Mouse (Mus musculus) left cerebral cortex, postnatal 14 days (tissue): ENCODE measurements around the gene Zfp580. TPM values are rescaled to one million over a fixed set of nuclear protein-coding genes. Genes with fewer than 3 reads are reported as not detected.

ENCODE experiments used
- DNase-seq, 2 experiments: peaks; one replicate each; pipeline ENCODE4 v3.0.0; 2021 to 2022; ENCODE audit warnings: low spot score in 2 of 2, mixed read lengths in 1 of 2
- intact Hi-C: fragments of 180-260 bp; cut with DNase I; formaldehyde crosslinking; loops from one replicate; pipeline ENCODE4 v1.15.1; 2025
- total RNA-seq, 2 experiments: library from RNA; stranded (reverse); gene quantifications; 2 replicates each; pipeline ENCODE4 v1.2.3; 2021

Zfp580 gene
- total RNA-seq, 2 experiments from 2014 or later, result 56.1 to 62.8 TPM

DNA sequence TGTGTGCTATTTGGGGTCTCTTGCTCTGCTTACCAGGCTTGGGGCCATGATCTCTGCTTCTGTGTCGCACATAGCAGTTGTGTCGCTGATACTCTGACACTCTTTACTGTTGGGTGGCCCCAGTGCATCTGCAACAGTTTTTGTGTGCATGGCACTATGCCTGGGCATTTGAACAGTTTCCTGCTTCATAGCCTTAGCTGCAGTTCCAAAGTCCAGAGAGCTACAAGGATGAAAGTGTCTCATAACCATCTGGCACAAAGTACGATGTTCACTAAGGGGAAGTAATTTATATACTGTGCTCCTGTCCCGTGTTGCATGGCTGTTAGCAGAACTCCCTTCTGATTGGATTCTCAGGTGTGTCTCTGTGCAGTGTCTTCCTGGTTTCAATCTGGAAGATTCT lies 36.5 kb downstream of the Zfp580 start:
- intact Hi-C loops, result no loop called here
- no peak for DNase-seq

GRCm38 (mm10) chr7:5089853-5090252 lies 38.5 kb downstream of the Zfp580 start:
- DNase-seq, result peak in 1 of 2 experiments; percentile 77
- intact Hi-C loops, result no loop called here

DNA sequence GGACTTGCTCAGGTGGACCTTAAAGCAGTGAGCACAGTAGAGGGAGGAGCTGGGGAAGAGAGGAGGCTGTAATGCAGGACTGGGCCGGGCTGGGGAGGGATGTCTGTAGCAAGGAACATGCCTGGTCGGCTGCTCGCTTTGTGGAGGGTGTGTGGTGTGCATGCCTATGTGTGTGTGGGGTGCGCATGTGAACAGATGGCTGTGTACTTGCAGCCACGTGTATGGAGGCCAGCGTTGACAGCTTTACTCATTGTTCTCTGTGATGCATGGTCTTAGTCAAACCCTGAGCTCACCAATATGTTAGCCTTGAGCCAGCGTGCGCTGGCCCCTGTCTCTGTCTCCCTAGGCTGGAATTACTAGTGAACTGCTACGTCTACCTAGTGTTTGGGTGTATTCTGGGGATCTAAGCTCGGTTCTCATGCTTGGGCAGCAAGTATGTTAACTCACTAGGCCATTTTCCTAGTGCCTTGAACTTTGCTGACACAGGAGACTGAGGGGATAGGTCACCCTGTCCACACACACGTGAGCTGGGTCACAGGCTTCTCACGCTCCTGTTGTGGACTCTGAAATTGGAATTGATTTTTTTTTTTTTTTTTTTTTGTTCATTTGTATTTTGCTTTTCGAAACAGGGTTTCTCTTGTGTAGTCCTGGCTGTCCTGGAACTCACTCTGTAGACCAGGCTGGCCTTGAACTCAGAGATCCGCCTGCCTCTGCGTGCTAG lies 39.8 kb downstream of the Zfp580 start:
- intact Hi-C loops, result no loop called here
- DNase-seq, result peak in 1 of 2 experiments; percentile 66

DNA sequence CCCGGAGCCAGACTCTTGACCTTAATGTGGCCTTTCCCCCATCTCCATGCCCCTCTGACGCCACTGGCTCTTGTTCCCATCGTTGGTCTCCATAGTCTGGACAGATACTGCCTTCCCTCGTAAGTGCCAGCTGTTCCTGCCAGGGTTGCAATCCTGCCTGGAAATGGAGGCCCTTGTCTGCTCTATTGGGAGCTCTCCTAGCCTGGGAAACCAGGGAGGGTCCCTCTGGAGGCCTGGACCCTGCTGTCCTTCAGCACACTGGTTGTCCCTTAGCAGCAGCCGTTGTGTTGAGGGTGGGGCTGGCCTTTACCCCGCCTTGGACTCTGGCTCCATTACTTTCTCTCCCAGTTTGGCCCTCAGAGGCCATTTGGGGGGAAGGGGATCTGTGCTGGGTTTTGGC lies 41.0 kb downstream of the Zfp580 start:
- intact Hi-C loops, result no loop called here

DNA sequence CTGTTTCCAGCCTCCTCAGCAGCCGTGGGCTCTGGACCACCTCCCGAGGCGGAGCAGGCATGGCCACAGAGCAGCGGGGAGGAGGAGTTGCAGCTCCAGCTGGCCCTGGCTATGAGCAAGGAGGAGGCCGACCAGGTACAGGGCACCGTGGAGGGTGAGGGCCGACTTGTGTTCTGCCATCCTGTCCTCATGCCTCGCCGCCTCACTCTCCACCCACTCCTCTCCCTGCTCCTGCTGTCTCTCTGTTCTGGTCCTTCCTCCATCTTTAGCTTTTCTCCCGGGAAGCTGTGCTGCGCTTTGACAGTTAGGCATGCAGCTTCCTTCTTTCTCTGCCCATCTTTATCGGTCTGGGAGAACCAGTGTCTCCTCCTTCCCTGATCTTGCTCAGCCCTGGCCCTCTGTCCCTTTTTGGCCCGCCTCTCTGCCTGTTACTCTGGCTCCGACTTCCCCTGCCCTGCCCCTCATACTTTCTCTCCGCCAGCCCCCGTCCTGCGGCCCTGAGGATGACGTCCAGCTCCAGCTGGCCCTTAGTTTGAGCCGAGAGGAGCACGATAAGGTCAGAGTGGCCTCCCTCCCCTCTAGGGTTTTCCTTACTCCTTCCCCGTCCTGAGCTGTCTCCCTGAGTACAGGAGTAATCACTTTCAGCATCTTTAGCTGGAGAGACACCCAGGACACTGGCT lies 41.6 kb downstream of the Zfp580 start:
- intact Hi-C loops, result no loop called here
- DNase-seq, result no peak

More for the DNA sequence above, 41.0 kb downstream of the Zfp580 start:
- DNase-seq, result no peak

DNA sequence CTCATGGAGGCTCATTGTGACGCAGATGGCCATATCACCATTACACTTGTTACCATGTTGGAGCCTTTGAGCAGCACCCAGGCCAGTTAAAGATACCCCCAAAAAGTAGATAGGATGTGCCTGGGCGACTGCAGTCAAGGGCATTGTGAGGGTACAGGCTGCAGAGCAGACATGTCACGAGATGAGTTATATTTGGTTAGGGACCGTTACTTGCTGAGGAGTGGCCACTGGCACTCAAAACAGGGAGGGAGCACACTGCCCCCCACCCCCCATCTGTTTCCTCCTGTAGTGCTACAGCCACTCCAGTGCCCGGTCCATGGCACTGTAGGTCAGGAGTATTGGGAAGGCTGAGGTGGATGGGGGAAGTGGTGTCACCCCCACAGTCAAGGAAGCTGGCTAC lies 47.4 kb downstream of the Zfp580 start:
- no peak for DNase-seq
- intact Hi-C loops, result no loop called here

- DNase-seq, result peak in 1 of 2 experiments; percentile 42
- intact Hi-C loops, result no loop called here
Measured at GRCm38 (mm10) chr7:5099796-5100195, 48.5 kb downstream of the Zfp580 start.

DNA sequence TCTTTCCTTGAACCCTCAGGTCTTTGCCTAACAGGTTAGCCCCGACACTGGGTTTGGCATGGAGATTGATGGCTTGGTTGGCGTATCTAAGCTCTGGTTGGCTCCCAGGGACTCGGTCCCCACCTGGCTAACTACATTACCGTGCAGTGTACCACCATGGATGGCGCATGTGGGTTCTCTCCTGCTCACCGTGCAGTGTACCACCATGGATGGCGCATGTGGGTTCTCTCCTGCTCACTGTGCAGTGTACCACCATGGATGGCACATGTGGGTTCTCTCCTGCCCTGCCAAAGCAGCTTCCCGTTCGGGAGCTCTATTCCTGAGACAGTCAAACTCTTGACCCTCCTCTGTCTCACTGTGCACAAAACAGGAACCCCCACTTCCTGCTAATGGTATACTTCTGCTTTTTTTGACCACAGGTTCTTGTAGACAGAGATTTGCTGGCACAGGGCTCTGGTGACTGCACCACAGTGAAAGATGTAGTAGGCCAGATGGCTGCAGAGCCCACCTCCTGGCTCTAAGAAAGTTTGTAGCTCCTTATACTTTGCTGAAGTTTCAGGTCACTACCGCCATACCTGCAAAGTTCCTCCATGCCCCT lies 49.8 kb downstream of the Zfp580 start:
- peak in 1 of 2 experiments; percentile 61 for DNase-seq
- intact Hi-C loops, result no loop called here

DNA sequence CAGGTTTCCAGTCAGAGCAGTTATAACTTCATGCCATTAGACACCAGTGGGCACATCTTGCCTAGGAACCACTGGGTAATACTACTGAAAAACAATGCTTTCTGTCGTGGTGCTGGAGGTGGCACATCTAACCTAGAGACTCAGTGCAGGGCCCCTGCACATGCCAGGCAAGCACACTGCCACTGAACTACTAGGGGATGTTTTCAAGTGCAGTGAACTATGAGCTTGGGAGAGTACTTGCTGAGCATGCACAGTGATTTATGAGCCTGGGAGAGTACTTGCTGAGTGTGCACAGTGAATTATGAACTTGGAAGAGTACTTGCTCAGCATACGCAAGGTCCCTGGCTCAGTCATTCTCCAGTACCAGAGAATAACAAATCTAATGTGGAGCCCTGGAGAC lies 51.2 kb downstream of the Zfp580 start:
- intact Hi-C loops, result no loop called here
- no peak for DNase-seq

Other genes with a start within 250 kb of the Zfp580 start
- gene Ube2s, start 238.9 kb upstream of the Zfp580 start, total RNA-seq, result 100 to 1,000 TPM; 115 to 145 TPM
- 100 to 1,000 TPM; 116 to 133 TPM for gene Shisa7, start 206.8 kb upstream of the Zfp580 start, total RNA-seq
- 1 to 10 TPM; 4.6 to 5.0 TPM for gene Isoc2b, start 181.3 kb upstream of the Zfp580 start, total RNA-seq
- 1 to 10 TPM; 7.5 to 8.6 TPM for gene Isoc2a, start 174.4 kb upstream of the Zfp580 start, total RNA-seq
- gene Gm36210, start 145.0 kb upstream of the Zfp580 start, total RNA-seq, result under 1 TPM; 0.29 to 0.34 TPM
- 10 to 100 TPM; 14.5 to 16.3 TPM for gene Zfp628, start 136.3 kb upstream of the Zfp580 start, total RNA-seq
- gene Nat14, start 129.5 kb upstream of the Zfp580 start, total RNA-seq, result 10 to 100 TPM; 86.6 to 92.4 TPM
- gene Ssc5d, start 125.8 kb upstream of the Zfp580 start, total RNA-seq, result 1 to 10 TPM; 2.3 to 2.9 TPM
- gene Sbk2, start 87.1 kb upstream of the Zfp580 start, total RNA-seq, result under 1 TPM in 1 of 2 experiments, not detected in 1; 0.15 TPM
- under 1 TPM; 0.42 to 0.55 TPM for gene Sbk3, start 80.4 kb upstream of the Zfp580 start, total RNA-seq
- gene Zfp579, start 55.4 kb upstream of the Zfp580 start, total RNA-seq, result 10 to 100 TPM; 33.8 to 36.3 TPM
- gene Zfp524, start 37.1 kb upstream of the Zfp580 start, total RNA-seq, result 1 to 10 TPM; 5.3 to 6.7 TPM
- gene Fiz1, start 36.8 kb upstream of the Zfp580 start, total RNA-seq, result 10 to 100 TPM; 24.9 to 25.3 TPM
- gene Gm44973, start 36.0 kb upstream of the Zfp580 start, total RNA-seq, result not detected
- 10 to 100 TPM; 34.1 to 35.2 TPM for gene Zfp865, start 31.2 kb upstream of the Zfp580 start, total RNA-seq
- gene Ccdc106, start 31.0 kb upstream of the Zfp580 start, total RNA-seq, result 10 to 100 TPM; 65.7 to 68.5 TPM
- not detected for gene 4632433K11Rik, start 17.4 kb upstream of the Zfp580 start, total RNA-seq
- gene Zfp784, start 13.1 kb upstream of the Zfp580 start, total RNA-seq, result 1 to 10 TPM; 5.4 TPM
- gene U2af2, start 10.6 kb downstream of the Zfp580 start, total RNA-seq, result 100 to 1,000 TPM; 166 to 173 TPM
- gene Epn1, start 28.7 kb downstream of the Zfp580 start, total RNA-seq, result 100 to 1,000 TPM; 429 to 432 TPM
- gene Rfpl4, start 65.4 kb downstream of the Zfp580 start, total RNA-seq, result not detected
- gene Rasl2-9, start 74.4 kb downstream of the Zfp580 start, total RNA-seq, result under 1 TPM in 1 of 2 experiments, not detected in 1; 0.35 TPM
- gene Vmn1r55, start 98.1 kb downstream of the Zfp580 start, total RNA-seq, result not detected
- not detected for gene Vmn1r56, start 145.2 kb downstream of the Zfp580 start, total RNA-seq
- not detected for gene Vmn1r57, start 167.0 kb downstream of the Zfp580 start, total RNA-seq